Mouse (Mus musculus): ENCODE measurements around the gene Cbx1.

Gene Cbx1

DNA sequence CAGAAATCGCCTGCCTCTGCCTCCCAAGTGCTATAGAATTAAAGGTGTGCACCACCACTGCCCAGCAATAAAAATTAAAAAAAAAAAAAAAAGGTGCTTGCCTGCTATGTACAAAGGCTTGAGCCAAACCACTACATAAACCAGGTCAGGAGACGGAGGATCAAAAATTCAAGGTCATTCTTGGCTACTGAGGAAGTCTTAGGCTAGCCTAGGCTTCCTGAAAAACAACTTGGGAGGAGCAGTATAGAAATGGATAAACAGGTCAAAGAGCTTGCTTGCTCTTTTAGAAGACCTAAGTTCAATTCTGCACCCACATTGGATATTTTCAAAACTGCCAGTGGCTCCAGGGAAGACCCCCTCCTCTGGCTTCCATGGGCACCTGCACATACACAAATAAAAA, 25.5 kb downstream of the Cbx1 start:
- no peak for DNase-seq (ENCODE audit: extremely low read depth, low read depth, low spot score)

GRCm38 (mm10) chr11:96815895-96816294, 27.0 kb downstream of the Cbx1 start:
- no peak for DNase-seq (ENCODE audit: extremely low read depth, low read depth, low spot score)

DNA sequence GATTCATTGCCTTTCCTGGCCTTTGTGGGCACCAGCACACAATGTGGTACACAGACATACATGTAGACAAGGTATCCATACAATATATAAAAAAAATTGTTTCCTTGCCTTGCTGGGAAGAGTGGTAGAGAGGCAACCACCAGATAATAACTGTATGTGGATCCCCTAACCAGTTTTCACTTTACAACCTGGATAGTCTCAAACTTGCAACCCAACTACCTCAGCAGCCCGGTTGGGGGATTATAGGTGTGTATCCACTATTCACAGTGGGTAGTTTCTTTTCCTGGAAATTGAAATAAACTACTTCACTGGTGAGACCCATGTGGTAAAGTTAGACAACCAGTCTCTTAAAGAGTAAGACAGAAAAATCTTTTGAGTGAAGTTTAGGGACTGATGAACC, 27.6 kb downstream of the Cbx1 start:
- DNase-seq (ENCODE audit: extremely low read depth, low read depth, low spot score): no peak

DNA sequence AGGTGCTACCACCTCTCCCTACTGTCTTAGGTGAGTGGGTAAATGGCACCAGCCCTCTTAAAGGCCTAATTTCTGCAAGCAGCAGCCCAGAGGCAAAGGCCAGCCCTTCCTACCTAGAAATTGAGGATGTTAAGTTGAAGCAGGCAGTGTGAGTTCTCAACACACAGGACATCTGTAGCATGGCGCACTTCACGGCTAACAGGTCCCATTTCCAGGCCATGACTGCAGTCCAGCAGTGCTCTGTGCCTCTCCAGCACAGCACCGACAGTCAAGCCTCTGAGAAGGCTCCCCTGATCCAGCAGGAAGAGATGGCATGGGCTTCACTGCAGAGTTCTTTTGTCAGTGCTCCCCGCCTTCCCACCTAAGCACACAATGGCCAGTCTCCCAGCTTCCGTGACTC, 28.1 kb downstream of the Cbx1 start:
- DNase-seq (ENCODE audit: extremely low read depth, low read depth, low spot score): no peak

DNA sequence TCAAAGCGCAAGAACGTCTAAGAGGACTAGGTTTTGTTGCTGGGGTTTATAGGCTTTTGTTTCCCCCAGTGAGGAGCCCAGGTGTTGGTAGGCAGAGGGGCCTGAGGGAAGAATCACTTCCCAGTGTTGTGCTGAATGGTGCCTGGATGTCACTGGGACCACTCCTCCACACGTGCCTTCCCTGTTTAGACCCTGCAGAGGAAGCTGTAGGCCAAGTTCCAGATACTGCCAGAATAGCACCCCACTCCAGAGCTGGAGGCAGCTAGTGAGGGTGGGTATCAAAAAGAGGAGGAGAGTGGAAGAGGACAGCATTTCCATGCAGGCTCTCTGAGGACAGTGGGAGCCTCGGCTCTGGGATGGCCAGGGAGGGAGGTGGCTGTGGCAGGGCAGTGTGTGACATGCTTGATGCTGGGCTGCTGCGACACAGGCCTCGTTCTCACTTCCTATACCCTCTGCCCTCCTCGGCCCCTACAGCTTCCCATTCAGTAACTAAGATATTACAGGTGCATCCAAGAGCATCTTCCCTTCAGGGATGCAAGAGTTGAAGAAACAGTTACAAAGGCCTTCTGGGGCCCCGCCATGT, 29.3 kb downstream of the Cbx1 start:
- no peak for DNase-seq (ENCODE audit: extremely low read depth, low read depth, low spot score)

- DNase-seq (ENCODE audit: extremely low read depth, low read depth, low spot score): no peak
Observed at GRCm38 (mm10) chr11:96821956-96822355, 33.0 kb downstream of the Cbx1 start.

GRCm38 (mm10) chr11:96822675-96823470, 33.9 kb downstream of the Cbx1 start:
- no peak for DNase-seq (ENCODE audit: extremely low read depth, low read depth, low spot score)

GRCm38 (mm10) chr11:96823471-96823837, 34.5 kb downstream of the Cbx1 start:
- DNase-seq (ENCODE audit: extremely low read depth, low read depth, low spot score): no peak

- DNase-seq (ENCODE audit: extremely low read depth, low read depth, low spot score): no peak
Observed at GRCm38 (mm10) chr11:96823880-96824782, 35.2 kb downstream of the Cbx1 start.

DNA sequence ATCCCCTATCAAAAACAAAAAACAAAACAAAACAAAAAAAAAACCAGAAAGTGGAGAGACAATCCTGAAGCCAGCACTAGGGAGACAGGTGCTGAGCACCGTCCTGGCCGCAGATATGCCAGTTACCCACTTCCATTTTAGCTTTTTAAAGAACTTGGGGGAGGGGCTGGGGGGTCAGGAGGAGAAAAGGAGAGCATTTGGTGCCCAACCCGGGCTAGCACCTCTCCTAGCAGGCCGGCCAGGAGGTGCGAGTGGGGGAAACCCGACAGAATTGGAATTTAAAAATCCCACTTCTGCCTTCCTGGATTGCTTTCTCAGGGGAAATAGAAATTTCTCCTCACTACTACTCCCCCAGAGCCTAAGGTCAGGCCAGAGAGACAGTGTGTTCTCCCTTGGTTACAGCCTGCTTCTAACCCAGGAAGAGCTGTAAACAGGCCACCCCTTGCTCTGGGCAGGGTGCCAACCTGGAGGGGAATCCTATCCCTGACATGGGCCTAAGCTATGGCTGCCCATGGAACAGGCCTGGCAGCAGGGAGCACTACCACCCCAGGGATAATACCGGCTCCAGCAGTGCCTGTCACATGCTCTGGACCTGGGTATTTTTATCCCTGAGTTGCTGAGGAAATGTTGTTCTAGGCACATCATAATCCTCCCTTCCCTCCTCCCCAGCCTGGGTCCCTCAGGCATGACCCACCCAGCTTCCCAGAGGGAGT, 36.0 kb downstream of the Cbx1 start:
- no peak for DNase-seq (ENCODE audit: extremely low read depth, low read depth, low spot score)

DNA sequence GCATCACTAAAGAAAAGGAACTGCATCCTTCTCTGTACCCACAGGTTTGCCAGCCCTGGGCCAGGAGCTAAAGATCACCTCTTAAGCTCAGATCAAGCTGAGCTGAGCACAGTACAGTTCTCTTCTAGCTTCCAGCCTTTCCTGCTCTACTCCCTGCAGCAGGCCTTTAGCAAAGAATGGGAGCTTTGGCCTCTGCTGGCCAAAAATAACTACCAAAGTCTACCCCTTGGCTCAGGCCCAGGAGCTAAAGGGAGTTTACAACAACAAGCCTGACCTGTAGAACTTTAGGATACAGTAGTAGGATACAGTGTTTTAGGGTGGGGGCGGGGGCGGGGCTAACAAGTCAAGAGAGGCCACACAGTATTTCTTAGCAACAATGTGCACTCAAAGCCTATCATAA, 37.6 kb downstream of the Cbx1 start:
- DNase-seq (ENCODE audit: extremely low read depth, low read depth, low spot score): no peak

- DNase-seq (ENCODE audit: extremely low read depth, low read depth, low spot score): no peak
Observed at GRCm38 (mm10) chr11:96827062-96827581, 38.2 kb downstream of the Cbx1 start.

- DNase-seq (ENCODE audit: extremely low read depth, low read depth, low spot score): no peak
Observed at GRCm38 (mm10) chr11:96827917-96828316, 39.0 kb downstream of the Cbx1 start.

DNA sequence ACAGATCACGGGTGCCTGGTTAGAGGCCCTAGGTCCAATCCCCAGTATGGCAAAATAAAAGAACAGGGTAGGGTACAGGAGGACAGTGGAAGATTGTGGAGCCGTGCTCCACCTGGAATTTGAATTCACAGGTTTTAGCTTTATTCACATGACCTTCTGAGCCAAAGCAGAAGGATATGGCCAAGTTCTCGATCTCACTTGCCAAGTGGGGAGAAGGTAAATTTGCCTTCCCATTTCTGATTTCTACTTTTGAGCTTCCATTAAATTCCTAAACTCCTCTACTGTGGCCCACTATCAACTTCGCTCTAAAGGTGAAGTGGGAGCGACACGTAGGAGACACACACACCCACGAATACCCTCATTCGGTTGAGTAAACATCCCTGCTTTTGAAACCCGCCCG, 40.0 kb downstream of the Cbx1 start:
- DNase-seq (ENCODE audit: extremely low read depth, low read depth, low spot score): no peak

DNA sequence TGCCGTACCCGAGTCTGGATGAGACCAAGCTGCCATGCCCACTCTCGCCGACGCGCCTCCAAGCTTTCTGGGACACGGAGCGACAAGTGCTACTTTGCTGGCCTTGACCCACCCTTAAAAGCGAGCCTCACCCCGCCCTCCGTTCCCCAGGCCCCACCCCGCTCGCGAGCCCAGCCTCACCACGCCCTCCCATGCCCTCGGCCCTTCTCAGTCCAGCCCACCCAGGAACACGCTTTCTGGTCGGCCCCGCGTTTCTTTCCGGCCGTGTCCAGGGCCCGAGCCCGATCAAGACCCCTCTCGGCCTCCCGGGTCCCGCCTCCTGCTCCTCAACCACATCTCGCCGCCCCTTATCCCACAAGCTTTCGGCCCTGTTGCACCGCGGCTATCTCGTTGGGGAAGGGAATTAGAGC, 40.5 kb downstream of the Cbx1 start:
- DNase-seq (ENCODE audit: extremely low read depth, low read depth, low spot score): no peak

DNA sequence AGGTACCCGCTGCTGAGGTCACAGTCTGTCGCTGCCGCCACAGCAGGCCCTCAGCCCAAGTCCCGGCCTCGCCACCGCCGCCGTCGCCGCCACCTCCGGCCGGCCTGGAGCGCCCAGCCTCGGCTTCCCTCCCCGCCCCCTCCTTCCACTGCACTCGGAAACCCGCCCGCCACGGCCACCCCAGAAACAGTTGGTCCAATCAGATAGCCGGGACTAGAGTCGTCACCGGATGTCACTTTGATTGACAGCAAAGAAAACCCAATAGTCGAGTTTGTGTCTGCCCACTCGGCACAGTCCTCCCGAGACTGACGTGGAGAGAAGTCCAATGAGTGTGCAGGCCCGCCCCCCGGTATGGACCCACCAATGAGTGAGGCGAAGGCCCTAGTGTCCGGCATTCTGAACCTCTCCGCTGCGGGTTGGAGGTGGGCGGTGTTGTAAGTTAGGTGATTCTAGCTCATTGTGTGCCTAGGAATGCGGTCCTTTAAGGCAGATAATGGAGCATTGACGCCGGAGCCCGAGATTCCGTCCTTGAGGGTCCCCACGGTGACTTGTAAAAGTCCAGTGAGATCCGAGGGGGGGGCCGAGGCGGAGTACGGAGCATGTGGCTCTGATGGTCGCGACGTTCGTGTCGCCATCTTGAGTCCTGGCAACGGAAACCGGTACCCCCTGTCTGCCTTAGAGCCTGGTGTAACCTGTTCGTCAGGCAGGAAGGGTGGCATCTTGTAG, 41.0 kb downstream of the Cbx1 start, which contains the start of gene Nfe2l1:
Nfe2l1 (minus strand) TSS at position 156 of the 726 bp plus-strand sequence.
- DNase-seq (ENCODE audit: extremely low read depth, low read depth, low spot score): peak; percentile 97

DNA sequence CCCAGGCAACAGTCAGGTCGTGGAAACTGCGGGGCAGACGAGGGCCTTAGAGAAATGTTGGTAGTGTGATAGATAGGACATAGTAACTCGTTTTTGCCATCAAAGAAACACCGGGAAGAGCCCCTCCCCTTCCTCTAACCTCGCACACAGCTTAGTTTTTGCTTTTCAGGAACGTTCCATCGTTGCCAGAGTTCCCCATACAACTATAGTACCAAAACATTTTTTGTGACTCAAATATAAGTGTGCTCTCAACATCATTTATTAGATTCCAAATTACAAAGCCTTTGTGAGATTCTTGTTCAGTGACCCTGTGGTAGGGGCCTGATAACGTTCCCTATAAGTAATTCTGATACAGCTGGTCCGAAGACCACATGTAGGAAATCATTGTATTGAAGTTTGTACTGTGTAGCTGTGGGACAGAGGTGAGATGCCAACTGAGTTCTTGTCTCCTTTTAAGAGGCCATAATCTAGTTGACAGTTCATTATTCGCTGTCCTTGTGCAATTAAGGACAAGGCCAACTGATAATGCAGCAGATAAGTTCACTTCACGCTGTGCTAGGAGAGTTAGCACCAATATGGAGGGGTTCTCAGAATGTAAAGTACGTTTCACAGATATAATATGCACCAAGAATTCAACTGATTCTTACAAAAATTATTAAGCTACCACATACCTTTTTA, 41.8 kb downstream of the Cbx1 start:
- DNase-seq (ENCODE audit: extremely low read depth, low read depth, low spot score): no peak

DNA sequence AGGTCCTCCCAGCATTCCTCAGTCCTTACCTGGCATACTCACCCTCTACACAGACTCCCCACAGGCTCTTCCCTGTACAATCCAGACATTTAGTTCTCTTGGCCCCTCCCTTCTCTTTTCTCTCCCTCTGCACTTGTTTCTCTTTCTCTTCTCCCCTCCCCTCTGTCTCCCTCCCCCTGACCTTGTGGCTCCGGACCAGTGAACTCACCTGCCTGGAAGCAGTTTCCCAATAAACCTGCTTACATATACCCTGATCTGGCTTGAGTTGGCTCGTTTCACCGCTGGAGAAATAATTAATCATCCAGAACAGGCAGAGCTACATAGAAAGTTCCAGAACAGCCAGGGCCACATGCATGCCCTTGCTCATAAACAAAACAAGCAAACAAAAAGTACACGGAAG, 42.6 kb downstream of the Cbx1 start:
- DNase-seq (ENCODE audit: extremely low read depth, low read depth, low spot score): no peak

- no peak for DNase-seq (ENCODE audit: extremely low read depth, low read depth, low spot score)
Observed at GRCm38 (mm10) chr11:96832541-96832940, 43.6 kb downstream of the Cbx1 start.

DNA sequence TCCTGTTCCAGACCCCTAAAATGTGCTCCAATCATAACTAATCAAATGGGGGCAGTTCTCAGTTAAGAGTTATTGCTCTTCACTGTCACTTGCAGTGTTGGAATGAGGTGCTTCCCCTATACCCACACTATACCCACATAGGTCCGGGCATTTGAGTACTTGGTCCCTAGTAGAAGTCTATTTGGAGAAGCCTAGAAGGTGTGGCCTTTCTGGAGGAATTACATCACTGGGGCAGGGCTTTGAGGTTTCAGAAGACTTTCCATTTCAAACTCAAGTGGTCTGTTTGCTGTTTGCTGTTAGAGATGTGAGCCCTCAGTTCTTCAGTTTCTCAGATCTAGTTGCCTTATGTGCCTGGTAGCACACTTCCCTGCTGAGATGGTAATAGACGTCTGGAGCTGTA, 44.0 kb downstream of the Cbx1 start:
- no peak for DNase-seq (ENCODE audit: extremely low read depth, low read depth, low spot score)
